Mouse (Mus musculus): Measurements from ENCODE around the gene Atp1b1.

Atp1b1 gene

GRCm38 (mm10) chr1:164467406-164467805 lies 9.3 kb upstream of the Atp1b1 start:
- DNase-seq (ENCODE audit: low read depth), result no peak

DNA sequence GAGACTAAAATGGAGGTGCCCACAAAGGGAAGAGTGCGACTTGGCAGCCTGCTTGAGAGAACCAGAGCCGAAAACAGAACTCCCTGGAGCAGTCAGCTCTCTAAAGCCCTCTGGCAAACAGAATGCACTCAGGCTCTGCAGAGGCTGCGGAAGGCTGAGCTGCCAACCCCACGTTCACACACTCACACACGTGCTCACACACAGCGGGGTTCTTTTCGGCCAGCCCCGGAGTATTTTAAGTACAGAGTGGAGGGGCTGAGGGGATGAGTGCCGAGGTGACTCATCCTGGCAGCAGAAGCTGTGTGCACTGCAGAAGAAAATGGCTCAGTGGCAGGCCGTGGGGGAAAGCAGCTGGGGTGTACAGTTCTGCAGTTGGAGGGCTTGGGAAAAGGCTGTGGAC lies 3.6 kb upstream of the Atp1b1 start:
- peak; percentile 89 for DNase-seq (ENCODE audit: low read depth)

GRCm38 (mm10) chr1:164460921-164461697 lies 3.0 kb upstream of the Atp1b1 start:
- no peak for DNase-seq (ENCODE audit: low read depth)

DNA sequence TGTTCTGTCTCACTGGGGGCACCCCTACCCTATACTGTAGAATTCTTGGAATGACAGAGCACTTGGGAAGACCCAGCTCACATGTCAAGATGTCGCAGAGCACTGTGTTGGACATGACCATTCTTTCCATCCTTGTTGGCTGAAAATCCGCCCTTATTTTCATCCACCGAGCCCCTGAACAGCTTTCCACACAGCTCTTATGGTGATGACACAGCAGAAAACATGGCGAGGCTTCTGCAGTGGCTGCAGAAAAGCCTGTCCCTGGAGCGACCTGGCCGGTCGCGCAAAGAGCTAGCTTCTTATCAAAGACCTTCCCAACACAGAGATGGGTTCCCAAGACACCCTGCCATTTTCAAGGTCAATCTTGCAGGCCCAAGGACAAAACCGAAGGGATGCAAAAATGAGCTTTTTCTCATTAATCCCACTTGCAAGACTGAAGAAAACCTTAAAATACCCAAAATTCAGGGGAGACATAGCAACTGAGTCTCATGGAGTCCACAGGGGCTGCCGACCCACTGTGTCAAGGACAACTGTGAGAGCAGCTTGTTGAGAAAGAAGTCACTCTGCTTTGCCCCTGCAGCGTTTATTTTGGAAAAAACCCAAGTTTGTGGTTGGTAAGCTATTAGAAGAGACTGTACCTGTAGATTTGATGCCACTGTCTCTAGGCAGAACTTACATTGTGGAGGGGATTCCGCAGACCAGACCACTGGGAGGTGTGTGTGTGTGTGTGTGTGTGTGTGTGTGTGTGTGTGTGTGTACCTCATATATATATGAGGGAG lies 1.2 kb upstream of the Atp1b1 start:
- no peak for DNase-seq (ENCODE audit: low read depth)

- DNase-seq (ENCODE audit: low read depth), result no peak
Measured at GRCm38 (mm10) chr1:164458621-164459051, 481 bp upstream of the Atp1b1 start.

GRCm38 (mm10) chr1:164457531-164458244 lies 467 bp downstream of the Atp1b1 start:
- DNase-seq (ENCODE audit: low read depth), result peak; percentile 69

GRCm38 (mm10) chr1:164456731-164457130 lies 1.4 kb downstream of the Atp1b1 start:
- DNase-seq (ENCODE audit: low read depth), result peak; percentile 37

GRCm38 (mm10) chr1:164456065-164456464 lies 2.1 kb downstream of the Atp1b1 start:
- peak; percentile 48 for DNase-seq (ENCODE audit: low read depth)

DNA sequence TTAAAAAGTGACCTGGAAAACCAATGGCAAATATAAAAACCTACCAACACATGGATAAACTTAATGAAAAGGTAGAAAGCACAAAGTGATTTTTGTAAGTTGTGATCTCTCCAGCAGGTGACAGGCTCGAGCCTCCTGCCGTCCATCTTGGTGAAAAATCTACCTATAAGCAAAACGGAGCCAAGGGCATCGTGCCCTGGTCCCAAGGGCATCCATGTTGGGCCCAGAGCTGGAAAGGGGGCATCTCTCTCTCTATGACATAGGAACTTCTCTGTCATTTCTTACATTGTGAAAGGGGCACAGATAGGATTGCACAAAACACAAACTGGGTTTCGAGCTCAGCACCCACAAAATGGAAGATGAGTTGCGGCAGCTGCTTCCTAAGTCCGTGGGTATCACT lies 2.5 kb downstream of the Atp1b1 start:
- DNase-seq (ENCODE audit: low read depth), result peak; percentile 52

- no peak for DNase-seq (ENCODE audit: low read depth)
Measured at GRCm38 (mm10) chr1:164454747-164455400, 3.3 kb downstream of the Atp1b1 start.

GRCm38 (mm10) chr1:164453739-164454138 lies 4.4 kb downstream of the Atp1b1 start:
- no peak for DNase-seq (ENCODE audit: low read depth)

GRCm38 (mm10) chr1:164453146-164453545 lies 5.0 kb downstream of the Atp1b1 start:
- no peak for DNase-seq (ENCODE audit: low read depth)

DNA sequence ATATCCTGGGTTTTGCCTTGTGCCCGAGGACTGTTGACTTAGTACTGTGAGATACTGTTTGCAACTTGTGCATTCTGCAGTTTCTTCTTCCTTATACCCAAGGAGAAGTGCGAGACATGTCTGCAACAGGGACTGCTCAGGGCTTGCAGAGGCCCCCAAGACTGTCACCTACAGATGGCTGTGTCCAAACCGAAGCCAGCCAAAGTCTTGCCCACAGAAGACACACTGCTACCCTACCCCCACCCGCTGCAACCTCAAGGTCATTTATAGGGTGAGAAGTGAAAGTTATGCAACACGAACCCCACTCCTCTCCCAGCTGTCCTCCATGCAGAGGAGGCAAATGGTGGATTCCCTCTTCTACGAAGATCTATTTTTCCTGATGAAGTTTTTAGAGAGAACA lies 5.6 kb downstream of the Atp1b1 start:
- DNase-seq (ENCODE audit: low read depth), result no peak

DNA sequence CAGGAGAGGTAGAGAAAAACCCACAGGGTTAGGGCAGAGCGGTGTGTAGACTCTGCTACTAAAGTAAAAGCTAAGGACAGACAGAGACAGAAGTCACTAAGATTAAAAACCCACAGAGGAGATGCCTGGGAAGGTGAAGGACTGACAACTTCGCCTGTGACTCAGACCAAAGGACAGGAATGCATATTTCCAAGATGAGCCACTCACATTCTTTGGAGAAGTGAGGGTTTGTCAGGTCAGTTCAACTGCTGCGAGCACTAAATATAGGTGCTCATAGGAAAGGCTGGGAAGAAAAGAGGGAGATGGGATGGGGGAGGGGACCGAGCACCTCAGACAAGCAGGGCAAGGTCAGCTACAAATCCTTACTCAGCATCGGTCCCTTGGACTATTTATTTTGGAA lies 6.8 kb downstream of the Atp1b1 start:
- DNase-seq (ENCODE audit: low read depth), result peak; percentile 41

DNA sequence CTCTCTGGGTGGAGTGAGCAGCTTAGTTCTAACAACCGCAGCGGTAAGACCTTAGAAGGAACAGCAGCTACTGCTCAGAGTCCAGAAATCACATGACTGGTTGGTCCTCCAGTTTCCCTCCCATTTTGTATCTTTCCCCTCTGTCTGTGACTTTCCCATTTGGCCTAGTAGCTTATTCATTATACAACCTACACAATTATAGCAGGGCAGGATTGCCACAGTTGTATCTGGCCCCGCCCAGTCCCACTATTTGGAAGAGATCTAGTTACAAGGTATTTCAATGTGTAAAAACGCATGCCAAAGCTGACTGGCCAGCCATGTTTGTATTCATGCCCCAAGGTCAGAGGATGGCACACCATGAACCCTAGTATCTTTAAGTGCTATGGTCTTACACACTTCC lies 7.5 kb downstream of the Atp1b1 start:
- DNase-seq (ENCODE audit: low read depth), result no peak

DNA sequence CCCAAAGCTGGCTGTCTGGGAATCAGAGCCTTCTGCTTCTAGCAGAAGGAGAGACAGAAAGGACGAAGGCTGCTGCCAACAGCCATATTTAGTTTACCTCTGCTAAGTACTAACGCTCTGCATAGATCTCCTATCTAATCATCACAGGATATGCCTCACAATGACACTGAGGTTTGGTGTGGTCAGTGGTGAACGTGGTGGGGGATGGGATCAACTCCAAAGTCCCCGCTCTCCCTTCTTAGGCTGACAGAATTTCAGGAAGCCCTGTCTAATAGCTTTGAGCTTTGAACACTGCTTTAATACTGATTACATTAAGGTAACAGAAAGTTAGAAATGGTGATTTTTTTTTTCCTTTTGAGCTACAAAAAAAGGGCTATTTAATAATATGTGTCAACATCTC lies 7.9 kb downstream of the Atp1b1 start:
- no peak for DNase-seq (ENCODE audit: low read depth)

DNA sequence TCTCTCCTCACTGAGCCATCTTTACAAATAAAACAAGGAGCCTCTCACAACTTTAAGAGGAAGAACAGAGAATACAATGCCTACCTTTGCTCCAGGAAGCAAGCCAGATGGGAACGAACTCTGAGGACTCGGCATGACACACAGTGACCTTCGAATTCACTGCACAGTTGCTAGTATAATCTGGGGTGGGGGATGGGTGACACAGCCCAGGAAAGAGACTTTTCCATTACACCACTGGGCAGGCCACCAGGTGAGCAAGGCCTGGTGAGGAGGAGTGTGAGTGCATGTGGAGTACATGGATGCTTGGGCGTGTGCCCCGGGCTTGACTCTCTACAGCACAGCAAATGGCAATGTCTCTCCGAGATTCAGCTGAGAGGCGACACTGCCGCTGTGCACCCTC lies 8.5 kb downstream of the Atp1b1 start:
- no peak for DNase-seq (ENCODE audit: low read depth)

DNA sequence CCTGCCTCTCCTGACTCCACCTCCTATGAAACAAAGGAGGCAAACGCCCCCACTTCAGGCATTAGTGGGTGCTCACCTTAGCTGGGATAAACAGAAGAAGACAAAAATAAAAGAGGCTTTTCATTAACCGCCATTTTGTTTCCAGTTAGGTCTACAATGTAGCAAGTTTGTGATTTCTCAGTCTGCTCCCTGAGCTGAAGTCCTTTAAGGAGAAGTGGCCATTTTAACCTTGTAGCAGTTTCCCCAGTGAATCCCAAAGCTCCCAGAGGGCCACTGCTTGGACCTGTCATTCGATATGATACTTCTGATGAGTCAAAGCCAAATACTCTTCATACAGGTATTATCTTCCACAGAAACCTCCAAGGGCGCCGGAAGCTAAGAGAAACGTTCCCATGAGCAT lies 10.6 kb downstream of the Atp1b1 start:
- no peak for DNase-seq (ENCODE audit: low read depth)

- no peak for DNase-seq (ENCODE audit: low read depth)
Measured at GRCm38 (mm10) chr1:164446535-164446934, 11.6 kb downstream of the Atp1b1 start.

- DNase-seq (ENCODE audit: low read depth), result no peak
Measured at GRCm38 (mm10) chr1:164445620-164446162, 12.5 kb downstream of the Atp1b1 start.

DNA sequence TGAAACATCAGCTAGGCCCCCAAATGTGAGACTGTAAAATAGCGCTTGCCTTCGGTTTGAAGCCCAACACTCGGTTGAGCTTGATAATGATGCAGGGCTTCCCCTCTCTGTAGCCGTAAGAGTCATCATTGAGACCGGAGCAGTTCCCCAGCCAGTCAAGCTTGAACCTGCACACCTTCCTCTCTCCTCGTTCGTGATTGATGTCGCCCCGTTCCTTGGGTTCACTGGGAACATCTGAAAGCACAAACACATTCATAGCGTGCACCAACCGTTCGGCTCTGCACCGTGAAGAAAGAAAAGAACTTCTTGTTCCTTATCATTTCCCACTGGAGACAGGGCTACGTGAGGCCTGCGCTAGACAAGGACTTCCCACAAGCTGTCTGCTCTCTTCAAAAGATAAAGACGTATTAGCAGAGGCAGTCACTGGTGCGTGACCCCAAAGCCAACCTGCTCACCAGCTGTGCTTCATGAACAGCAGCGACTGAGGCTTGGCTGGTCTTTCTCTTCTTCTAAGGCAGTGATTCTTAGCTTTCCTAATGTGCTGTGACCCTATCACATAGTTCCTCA lies 16.7 kb downstream of the Atp1b1 start:
- no peak for DNase-seq (ENCODE audit: low read depth)

Measured in NIH3T3 (cell line).